Mouse (Mus musculus): ENCODE results near the gene Gm27021. TPM values are rescaled to one million over a fixed set of nuclear protein-coding genes. Genes with fewer than 3 reads are reported as not detected.
A peak's percentile ranks its signal among the peaks of the same experiment; 100 is the strongest.

Gene Gm27021
- polyA plus RNA-seq, 1 experiment, result not detected

DNA sequence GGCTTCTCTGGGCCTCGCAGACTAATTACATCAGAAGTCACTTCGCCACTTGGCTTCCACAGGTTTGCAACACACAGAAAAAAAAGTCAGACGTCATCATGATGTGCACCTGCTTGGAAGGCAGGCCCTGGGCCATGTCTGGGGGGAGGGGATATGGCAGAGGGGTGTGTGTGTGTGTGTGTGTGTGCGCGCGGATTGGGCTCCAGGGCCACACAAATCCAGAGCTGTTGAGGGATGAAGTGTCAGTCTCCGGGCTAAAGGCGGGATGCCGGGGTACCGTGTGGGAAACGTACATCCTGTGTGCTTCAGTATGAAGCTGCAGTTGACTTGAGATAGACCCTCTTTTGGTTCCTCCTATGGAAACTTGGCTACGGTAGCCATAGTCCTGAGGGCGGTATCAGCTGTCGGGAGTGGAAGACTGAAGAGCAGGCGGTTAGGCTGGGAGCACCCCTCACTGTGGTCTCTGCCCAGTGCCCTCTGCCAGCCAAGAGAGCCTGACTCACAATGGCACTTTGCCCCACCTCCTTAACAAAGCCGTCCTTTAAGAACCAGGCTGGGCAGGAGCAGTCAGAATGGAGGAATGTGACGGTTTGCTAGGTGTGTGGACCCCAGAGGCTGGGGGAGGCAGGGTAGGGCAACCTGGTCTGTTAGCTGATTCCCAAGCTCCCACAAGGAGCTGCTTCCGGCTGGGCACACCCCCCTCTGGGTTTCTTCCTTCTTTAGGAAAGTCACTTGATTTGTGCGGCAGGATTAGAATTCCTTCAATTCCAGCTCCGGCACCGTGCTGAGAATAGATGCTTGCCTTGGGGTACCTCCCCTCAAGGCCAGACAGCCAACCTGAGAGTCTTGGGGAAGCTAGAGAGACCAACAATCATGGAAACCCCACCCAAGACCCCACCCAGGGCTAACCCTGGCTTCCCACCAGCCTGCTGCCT is 36.2 kb downstream of the Gm27021 start:
- TF ChIP-seq CTCF (IDR thresholded peaks at IDR 0.05; ENCODE audit: low read depth, low read length), result no peak
- TF ChIP-seq POLR2A (IDR thresholded peaks at IDR 0.05; ENCODE audit: insufficient read depth, low read length), result no peak
- no peak; the same call in 1 of the 2 replicates for TF ChIP-seq EP300 (IDR thresholded peaks at IDR 0.05; ENCODE audit: insufficient read depth, low read depth, low read length)
- Histone ChIP-seq H3K4me3 (ENCODE audit: low read depth, low read length) (no peak overlapping the region), H3K9me3 (replicated peaks; ENCODE audit: control insufficient read depth, insufficient read depth, low read length, poor library complexity, severe bottlenecking) (no peaks in the 10 kb centered on the region), H3K4me1 (ENCODE audit: control insufficient read depth, insufficient read depth, low read length) (peaks cover 15% of the 10 kb centered on the region), H3K36me3 (ENCODE audit: control insufficient read depth, insufficient read depth, low read length, poor library complexity, severe bottlenecking) (no peaks in the 10 kb centered on the region), H3K27ac (ENCODE audit: insufficient read depth, low read length) (peak overlapping the region; percentile 70), H3K9ac (ENCODE audit: low read depth, poor library complexity, severe bottlenecking) (0 out of 2 replicates have a peak overlapping the region, but pooled peaks have one; percentile 29), H3K27me3 (ENCODE audit: control insufficient read depth, insufficient read depth, low read length, poor library complexity, severe bottlenecking) (no peaks in the 10 kb centered on the region)

- Histone ChIP-seq H3K4me3 (ENCODE audit: low read depth, low read length) (no peak overlapping the region), H3K36me3 (ENCODE audit: control insufficient read depth, insufficient read depth, low read length, poor library complexity, severe bottlenecking) (no peaks in the 10 kb centered on the region), H3K9ac (ENCODE audit: low read depth, poor library complexity, severe bottlenecking) (no peak overlapping the region), H3K4me1 (ENCODE audit: control insufficient read depth, insufficient read depth, low read length) (peaks cover 15% of the 10 kb centered on the region), H3K27me3 (ENCODE audit: control insufficient read depth, insufficient read depth, low read length, poor library complexity, severe bottlenecking) (no peaks in the 10 kb centered on the region), H3K27ac (ENCODE audit: insufficient read depth, low read length) (peak overlapping the region; percentile 70), H3K9me3 (replicated peaks; ENCODE audit: control insufficient read depth, insufficient read depth, low read length, poor library complexity, severe bottlenecking) (no peaks in the 10 kb centered on the region)
- TF ChIP-seq CTCF (IDR thresholded peaks at IDR 0.05; ENCODE audit: low read depth, low read length) (no peak), POLR2A (IDR thresholded peaks at IDR 0.05; ENCODE audit: insufficient read depth, low read length) (no peak), EP300 (IDR thresholded peaks at IDR 0.05; ENCODE audit: insufficient read depth, low read depth, low read length) (no peak)
Observed at GRCm38 (mm10) chr8:120630848-120631247, 37.0 kb downstream of the Gm27021 start.

DNA sequence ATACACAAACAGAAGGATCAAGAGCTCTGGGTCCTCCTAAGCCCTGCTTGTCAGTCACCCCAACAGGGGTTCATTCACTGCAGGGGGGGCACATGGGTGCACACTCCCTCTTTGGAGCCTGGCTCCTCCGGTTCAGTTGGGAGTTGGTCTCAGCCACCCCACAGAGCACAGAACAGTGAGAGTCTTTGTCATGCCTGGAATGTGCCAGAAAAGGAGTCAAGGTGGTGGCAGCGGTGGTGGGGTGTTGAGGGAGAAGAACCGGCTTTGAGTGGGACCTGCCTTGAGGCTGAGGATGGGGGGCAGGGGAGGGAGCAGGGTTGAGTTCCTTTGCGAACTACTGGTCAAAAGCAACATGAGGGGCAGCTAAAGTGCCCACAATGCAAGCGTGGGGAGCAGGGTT is 37.8 kb downstream of the Gm27021 start:
- H3K27me3 ChIP-seq (ENCODE audit: control insufficient read depth, insufficient read depth, low read length, poor library complexity, severe bottlenecking), result no peaks in the 10 kb centered on the region
- H3K9ac ChIP-seq (ENCODE audit: low read depth, poor library complexity, severe bottlenecking), result no peak overlapping the region
- H3K4me3 ChIP-seq (ENCODE audit: low read depth, low read length), result no peak overlapping the region
- no peak overlapping the region for H3K27ac ChIP-seq (ENCODE audit: insufficient read depth, low read length)
- H3K36me3 ChIP-seq (ENCODE audit: control insufficient read depth, insufficient read depth, low read length, poor library complexity, severe bottlenecking), result no peaks in the 10 kb centered on the region
- TF ChIP-seq CTCF (IDR thresholded peaks at IDR 0.05; ENCODE audit: low read depth, low read length) (no peak), EP300 (IDR thresholded peaks at IDR 0.05; ENCODE audit: insufficient read depth, low read depth, low read length) (no peak), POLR2A (IDR thresholded peaks at IDR 0.05; ENCODE audit: insufficient read depth, low read length) (no peak)
- no peaks in the 10 kb centered on the region for H3K9me3 ChIP-seq (replicated peaks; ENCODE audit: control insufficient read depth, insufficient read depth, low read length, poor library complexity, severe bottlenecking)
- H3K4me1 ChIP-seq (ENCODE audit: control insufficient read depth, insufficient read depth, low read length), result peaks cover 15% of the 10 kb centered on the region

DNA sequence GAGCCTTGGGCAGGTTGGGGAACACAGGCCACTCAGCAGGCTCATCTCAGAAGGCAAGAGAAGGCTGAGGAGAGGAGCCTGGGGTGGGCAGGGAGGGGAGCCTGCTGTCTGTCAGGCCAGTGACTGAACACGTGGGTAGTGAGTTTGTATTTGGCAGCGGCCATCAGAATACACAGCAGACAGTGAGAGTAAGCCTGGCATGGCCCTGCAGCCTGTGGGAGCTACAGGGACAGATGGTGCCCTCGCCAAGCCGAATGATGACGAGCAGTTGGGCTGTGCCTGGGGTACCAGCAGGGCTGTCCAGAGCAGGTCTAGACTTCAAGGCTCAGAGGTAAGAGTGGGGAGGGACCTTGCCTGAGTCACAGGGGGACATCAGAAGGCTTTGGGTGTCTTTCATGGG is 40.6 kb downstream of the Gm27021 start:
- no peak for TF ChIP-seq CTCF (IDR thresholded peaks at IDR 0.05; ENCODE audit: low read depth, low read length)
- no peak for TF ChIP-seq EP300 (IDR thresholded peaks at IDR 0.05; ENCODE audit: insufficient read depth, low read depth, low read length)
- TF ChIP-seq POLR2A (IDR thresholded peaks at IDR 0.05; ENCODE audit: insufficient read depth, low read length), result no peak
- H3K27me3 ChIP-seq (ENCODE audit: control insufficient read depth, insufficient read depth, low read length, poor library complexity, severe bottlenecking), result no peaks in the 10 kb centered on the region
- no peak overlapping the region for H3K9ac ChIP-seq (ENCODE audit: low read depth, poor library complexity, severe bottlenecking)
- H3K4me3 ChIP-seq (ENCODE audit: low read depth, low read length), result no peak overlapping the region
- 0 out of 2 replicates have a peak overlapping the region, but pooled peaks have one; percentile 20 for H3K27ac ChIP-seq (ENCODE audit: insufficient read depth, low read length)
- no peaks in the 10 kb centered on the region for H3K9me3 ChIP-seq (replicated peaks; ENCODE audit: control insufficient read depth, insufficient read depth, low read length, poor library complexity, severe bottlenecking)
- H3K4me1 ChIP-seq (ENCODE audit: control insufficient read depth, insufficient read depth, low read length), result peaks cover 13% of the 10 kb centered on the region
- H3K36me3 ChIP-seq (ENCODE audit: control insufficient read depth, insufficient read depth, low read length, poor library complexity, severe bottlenecking), result no peaks in the 10 kb centered on the region

GRCm38 (mm10) chr8:120626461-120626860 is 41.4 kb downstream of the Gm27021 start:
- no peak for TF ChIP-seq CTCF (IDR thresholded peaks at IDR 0.05; ENCODE audit: low read depth, low read length)
- no peak for TF ChIP-seq EP300 (IDR thresholded peaks at IDR 0.05; ENCODE audit: insufficient read depth, low read depth, low read length)
- TF ChIP-seq POLR2A (IDR thresholded peaks at IDR 0.05; ENCODE audit: insufficient read depth, low read length), result no peak
- Histone ChIP-seq H3K4me3 (ENCODE audit: low read depth, low read length) (peak overlapping the region; percentile 79), H3K36me3 (ENCODE audit: control insufficient read depth, insufficient read depth, low read length, poor library complexity, severe bottlenecking) (no peaks in the 10 kb centered on the region), H3K9me3 (replicated peaks; ENCODE audit: control insufficient read depth, insufficient read depth, low read length, poor library complexity, severe bottlenecking) (no peaks in the 10 kb centered on the region), H3K27ac (ENCODE audit: insufficient read depth, low read length) (peak overlapping the region; percentile 57; the same call in 1 of the 2 replicates), H3K9ac (ENCODE audit: low read depth, poor library complexity, severe bottlenecking) (peak overlapping the region; percentile 29; the same call in 1 of the 2 replicates), H3K27me3 (ENCODE audit: control insufficient read depth, insufficient read depth, low read length, poor library complexity, severe bottlenecking) (no peaks in the 10 kb centered on the region), H3K4me1 (ENCODE audit: control insufficient read depth, insufficient read depth, low read length) (peaks cover 9% of the 10 kb centered on the region)

GRCm38 (mm10) chr8:120623608-120624007 is 44.3 kb downstream of the Gm27021 start:
- Histone ChIP-seq H3K27ac (ENCODE audit: insufficient read depth, low read length) (no peak overlapping the region), H3K4me1 (ENCODE audit: control insufficient read depth, insufficient read depth, low read length) (no peaks in the 10 kb centered on the region), H3K4me3 (ENCODE audit: low read depth, low read length) (no peak overlapping the region), H3K9me3 (replicated peaks; ENCODE audit: control insufficient read depth, insufficient read depth, low read length, poor library complexity, severe bottlenecking) (no peaks in the 10 kb centered on the region), H3K36me3 (ENCODE audit: control insufficient read depth, insufficient read depth, low read length, poor library complexity, severe bottlenecking) (no peaks in the 10 kb centered on the region), H3K27me3 (ENCODE audit: control insufficient read depth, insufficient read depth, low read length, poor library complexity, severe bottlenecking) (no peaks in the 10 kb centered on the region), H3K9ac (ENCODE audit: low read depth, poor library complexity, severe bottlenecking) (no peak overlapping the region)
- TF ChIP-seq CTCF (IDR thresholded peaks at IDR 0.05; ENCODE audit: low read depth, low read length), result no peak
- TF ChIP-seq POLR2A (IDR thresholded peaks at IDR 0.05; ENCODE audit: insufficient read depth, low read length), result no peak
- no peak for TF ChIP-seq EP300 (IDR thresholded peaks at IDR 0.05; ENCODE audit: insufficient read depth, low read depth, low read length)
